Mouse (Mus musculus): ENCODE measurements around the gene 1700040F15Rik.
"Not testable (repeated sequence)": the region's sequence is repeated elsewhere in the genome, so short reads cannot be mapped to it uniquely, and the experiment has no call there.

Gene 1700040F15Rik

GRCm38 (mm10) chrY:61101947-61102346, at the start of gene 1700040F15Rik:
1700040F15Rik (plus strand) TSS chrY:61102247.
- not testable (repeated sequence) for DNase-seq (ENCODE audit: low read depth, low spot score)

Data from 3T3-L1 (cell line).